Mouse (Mus musculus) gastrocnemius, postnatal 4 days (tissue): Measurements from ENCODE around the gene Fyb2. TPM values are rescaled to one million over a fixed set of nuclear protein-coding genes. Genes with fewer than 3 reads are reported as not detected.

Source experiments
- DNase-seq, 2 experiments: peaks; one replicate each; pipeline ENCODE4 v3.0.0; 2021 to 2022; ENCODE audit warnings: low spot score in 2 of 2, mixed read lengths in 2 of 2
- long read RNA-seq, 2 experiments: library from polyadenylated mRNA; stranded (forward); transcript quantifications; one replicate each; pipeline ENCODE4 v2.0.0; 2021
- total RNA-seq, 2 experiments: library from RNA; stranded (reverse); gene quantifications; 2 replicates each; pipeline ENCODE4 v1.2.3; 2021

The Fyb2 gene
- total RNA-seq, result under 1 TPM; 0.13 to 0.22 TPM
- long read RNA-seq, experiment 1, result 0 reads
- long read RNA-seq, experiment 2, result 0 reads

DNA sequence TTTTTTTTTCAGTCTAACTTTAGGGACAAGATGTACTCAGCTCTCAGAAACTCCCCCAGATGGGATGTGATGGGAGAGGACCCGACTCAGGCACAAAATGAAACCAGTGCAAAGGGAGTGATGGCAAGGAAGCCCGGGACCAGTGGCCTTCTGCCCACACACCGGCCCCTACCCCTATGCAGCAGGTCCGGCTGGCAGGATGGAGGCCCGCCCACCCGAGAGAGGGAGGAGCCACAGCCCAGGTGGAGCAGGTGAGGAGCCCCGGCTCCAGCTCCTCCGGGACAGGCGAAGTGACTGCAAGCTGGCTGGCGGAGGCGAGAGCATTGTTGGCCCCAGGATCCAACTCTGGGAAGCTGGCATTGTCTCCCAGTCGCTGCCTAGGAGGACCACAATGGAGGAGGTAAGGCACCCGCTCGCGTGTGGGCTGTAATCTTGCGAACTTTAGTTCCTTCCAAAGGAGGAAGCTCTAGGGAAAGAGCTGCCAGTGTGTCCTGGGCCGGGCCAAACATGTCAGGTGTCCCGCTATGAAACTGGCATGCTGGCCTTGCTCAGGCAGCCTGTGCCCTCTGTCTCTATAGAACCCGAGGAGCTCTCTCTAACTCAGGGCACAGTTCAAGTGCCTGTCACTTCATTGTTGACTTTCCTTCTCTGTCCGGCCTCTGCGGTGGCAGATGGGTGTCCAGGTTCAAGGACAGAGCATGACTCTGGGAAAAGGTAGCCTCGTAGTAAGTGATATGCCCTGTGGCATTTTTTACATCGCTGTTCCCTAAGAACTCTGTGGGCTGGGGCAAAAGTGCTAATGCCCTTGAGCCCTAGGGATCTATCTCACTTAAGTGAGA lies at the start of gene Fyb2:
TSS of gene Fyb2 (plus strand) at position 166 of the 839 bp plus-strand sequence.
- DNase-seq, result no peak

- no peak for DNase-seq
Observed at GRCm38 (mm10) chr4:104864397-104864796, 48.9 kb upstream of the Fyb2 start.

DNA sequence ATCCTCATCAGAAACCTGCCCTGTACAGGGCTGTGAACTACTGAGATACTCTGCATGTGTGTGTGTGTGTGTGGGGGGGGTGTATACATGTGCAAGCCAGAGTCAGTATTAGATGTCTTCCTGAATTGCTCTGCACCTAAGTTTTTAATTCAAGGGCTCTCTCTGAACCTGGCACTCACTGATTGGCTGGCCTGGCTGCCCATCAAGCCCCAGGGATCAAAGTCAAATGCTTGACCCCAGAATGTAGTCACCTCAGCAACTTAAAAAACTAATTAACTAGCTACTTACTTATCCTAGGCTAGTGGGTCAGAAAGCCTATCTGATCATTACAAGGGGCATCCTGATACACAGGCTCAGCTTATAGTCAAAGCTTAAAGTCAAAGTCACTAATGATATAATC lies 43.7 kb upstream of the Fyb2 start:
- no peak for DNase-seq

DNA sequence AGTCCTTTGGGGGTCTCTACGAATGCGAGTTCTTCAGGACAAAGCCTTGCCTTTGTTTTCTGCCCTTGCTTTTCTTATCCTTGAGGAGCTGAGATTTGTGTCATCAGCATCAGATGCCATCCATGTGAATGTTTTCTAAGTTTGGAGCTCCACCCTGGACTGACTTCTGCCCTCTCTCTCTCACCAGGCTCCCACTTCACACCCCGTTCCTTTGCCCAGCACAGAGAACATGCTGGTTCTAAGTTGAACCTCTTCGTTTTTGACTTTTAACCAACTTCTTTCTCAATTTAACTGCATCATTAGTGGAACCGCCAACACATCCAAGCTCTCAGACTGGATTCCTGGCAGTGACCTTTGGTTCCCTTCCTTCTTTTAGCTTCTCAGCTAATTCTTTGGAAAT lies 43.1 kb upstream of the Fyb2 start:
- DNase-seq, result no peak

DNA sequence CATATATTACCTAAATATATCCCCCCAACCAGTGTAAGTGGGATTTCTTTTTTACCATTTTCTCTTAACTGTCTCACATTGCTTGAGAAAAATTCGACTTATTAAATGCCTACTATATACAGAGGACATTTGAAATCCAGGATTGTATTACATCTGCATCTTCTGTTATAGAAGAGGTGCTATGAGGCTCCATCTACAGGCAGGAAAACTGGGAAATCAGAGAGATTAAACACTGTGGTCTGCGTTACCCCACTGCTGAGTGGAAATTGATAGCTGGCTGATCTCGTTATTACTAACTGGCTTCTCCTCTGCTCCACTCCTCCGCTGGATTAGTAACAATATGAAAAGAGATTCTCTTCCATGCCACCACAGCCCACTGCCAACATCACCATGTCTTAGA lies 37.4 kb upstream of the Fyb2 start:
- no peak for DNase-seq

GRCm38 (mm10) chr4:104876323-104876722 lies 36.9 kb upstream of the Fyb2 start, which contains the start of gene C8a:
Gene C8a, minus strand, starts transcription at chr4:104876398.
- no peak for DNase-seq

GRCm38 (mm10) chr4:104887486-104887885 lies 25.8 kb upstream of the Fyb2 start:
- no peak for DNase-seq

DNA sequence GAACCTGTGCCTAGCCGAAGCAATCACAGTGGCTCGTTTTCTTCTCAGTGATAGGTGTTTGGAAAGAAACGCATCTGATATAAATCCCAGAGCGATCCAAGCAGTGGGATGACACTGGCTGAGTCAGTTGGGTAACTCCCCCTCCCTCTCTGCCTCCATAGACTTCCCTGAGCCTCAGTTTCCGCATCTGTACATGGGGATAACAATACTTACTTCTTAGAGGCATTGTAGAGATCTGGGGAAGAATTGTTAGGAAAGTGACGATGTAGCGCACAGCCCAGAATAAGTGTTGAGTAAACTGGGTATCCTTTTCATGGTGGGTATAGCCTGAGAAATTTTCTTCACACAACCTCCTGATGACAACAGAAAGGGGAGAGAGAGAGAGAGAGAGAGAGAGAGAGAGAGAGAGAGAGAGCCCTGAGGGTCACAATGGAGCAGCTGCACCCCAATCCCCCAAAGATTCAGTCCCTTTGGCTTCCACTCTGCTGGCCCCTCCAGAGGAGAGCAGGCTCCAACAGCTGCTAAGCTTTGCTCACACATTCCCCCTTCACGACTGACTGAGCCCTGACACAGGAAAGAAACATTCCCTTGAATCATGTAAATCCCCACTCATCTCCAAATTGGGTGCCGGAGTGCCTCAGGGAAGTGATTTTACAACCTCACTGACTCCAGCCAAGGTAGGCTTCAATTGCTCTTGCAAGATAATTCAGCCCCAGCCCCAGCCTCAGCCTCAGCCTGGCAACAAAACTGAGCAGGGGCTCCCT lies 24.6 kb upstream of the Fyb2 start:
- no peak for DNase-seq

GRCm38 (mm10) chr4:104891708-104892107 lies 21.5 kb upstream of the Fyb2 start:
- DNase-seq, result no peak

DNA sequence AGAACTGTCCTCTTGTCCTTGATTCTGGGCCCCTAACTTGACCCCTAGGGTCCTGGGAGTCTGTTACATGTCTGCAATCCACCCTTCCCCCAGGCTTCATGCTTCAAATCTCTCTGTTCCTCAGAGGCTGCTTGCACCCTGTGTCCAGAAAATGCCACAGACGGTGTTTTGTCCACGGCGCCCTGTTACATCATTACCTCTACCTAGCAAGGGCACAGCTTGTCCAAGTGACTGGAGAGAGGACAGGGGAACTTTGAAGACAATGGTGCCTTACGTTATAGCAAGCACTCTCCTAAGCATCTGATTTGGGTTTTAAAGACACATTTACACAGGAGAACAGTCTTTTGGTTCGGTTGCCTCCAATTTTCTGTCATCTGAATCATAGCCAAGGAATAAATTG lies 19.7 kb upstream of the Fyb2 start:
- DNase-seq, result no peak

DNA sequence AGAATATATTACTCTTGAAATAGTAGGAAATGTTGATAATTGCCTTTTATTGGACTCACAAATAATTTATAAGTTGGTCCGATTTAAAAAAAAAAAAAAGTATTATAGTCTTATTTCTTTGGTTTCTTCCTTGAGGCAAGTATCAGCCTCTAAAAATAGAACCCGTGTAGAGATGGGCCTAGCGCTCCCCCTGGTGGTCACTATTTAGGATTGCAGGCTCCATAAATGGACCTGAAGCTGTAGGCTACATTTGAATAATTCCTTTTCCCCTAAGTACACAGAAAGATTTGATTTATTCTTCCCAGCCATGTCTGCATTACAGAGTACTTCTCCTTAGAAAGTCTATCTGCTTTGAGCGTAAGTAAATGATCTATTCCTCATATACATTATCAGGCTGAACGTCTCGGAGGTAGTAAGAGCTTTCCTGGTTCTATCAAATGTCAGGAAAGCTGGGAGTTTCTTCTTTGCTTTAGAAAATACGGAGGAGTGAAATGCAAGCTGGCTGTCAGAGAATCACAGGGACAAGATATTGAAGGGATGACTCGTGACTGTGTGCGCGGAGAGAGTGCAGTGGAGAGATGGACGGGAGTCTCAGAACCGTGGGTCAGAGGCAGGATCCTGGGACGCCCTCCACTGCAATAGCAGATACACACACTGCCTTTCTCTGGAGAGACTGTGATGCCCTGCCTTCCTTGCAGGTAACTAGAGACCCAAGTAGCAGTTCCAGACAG lies 19.1 kb upstream of the Fyb2 start:
- peak in 1 of 2 experiments; percentile 27 for DNase-seq

DNA sequence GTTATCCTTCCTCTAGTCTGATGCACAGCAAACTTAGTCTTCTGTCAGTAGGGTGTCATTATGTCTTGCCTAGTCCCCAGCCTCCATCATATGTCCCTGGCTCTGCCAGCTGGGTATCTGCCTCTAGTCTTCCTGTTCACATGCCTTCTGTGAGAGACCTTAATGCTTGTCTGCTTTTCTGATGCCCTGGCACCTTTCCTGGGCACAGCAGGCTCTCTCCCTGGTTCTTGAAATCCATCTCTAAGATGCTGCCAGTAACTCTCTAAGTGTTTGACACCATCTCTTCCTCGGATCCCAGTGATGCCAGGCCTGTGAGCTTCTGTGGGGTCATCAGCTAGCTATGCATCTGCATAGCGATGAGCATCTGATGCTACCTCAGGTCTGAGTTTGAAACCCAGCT lies 10.4 kb upstream of the Fyb2 start:
- no peak for DNase-seq

GRCm38 (mm10) chr4:104905049-104905448 lies 8.2 kb upstream of the Fyb2 start:
- DNase-seq, result no peak

DNA sequence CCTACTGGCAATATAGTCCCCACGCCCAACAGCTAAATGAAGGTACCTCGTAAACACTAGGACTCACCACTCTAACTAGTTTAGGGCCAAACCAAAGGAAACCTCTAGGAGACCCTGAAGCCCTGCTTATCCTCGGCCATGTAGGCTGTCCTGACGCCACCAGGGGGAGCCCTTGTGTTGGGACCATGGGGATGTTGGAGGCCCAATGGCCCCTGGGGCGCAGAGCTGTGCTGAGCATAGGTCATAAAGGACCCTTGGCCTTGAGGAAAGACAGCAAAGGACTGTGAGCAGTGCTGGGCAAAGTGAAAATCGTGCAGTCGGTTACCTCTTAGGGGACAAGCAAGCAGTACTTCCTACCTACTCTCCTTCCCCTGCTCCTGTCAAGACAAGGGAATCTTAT lies 1.6 kb upstream of the Fyb2 start:
- DNase-seq, result peak; percentile 48 to 78

DNA sequence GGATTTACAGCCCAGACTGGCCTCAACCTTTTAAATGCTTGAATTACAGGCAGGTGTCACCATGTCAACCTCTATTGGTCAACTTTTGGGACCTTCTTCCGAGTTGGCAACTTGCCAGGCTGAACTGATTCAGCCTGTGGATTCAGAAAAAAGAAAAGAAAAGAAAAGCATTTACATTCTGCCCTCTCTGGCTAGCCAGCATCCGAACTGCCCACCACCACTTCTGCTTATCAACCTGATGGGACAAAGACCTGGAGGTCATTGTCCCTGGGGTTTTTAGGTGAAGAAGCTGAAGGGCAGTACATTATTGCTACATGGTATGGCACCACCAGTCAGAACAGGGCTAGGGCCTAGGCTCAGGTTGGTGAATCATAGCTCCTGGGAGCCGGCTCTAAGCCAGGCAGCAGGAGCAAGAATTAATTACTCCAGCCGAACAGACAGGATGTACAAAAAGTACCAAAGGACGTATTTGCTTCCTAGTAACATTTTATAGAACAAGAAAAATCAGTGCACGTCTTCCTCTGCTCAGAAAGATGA lies 1.5 kb downstream of the Fyb2 start:
- no peak for DNase-seq

DNA sequence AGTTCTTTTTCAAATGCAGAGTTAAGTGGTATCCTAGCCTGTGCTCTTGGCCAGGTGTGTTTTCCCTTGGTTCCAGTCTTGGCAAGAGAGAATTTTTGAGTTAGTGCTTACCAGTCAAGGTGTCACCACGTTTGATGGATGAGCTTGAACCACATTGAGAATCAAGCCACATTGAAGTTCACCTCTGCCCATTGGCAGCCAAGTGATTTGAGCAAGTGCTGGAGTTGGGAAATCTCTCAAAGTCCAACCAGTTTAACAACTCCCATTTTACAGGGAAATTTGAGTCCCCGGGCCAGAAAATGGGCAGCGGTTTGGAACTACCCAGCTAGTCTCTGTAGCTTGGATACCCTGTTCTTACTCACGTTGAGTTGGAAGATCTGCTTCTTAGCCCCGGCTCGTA lies 4.8 kb downstream of the Fyb2 start:
- no peak for DNase-seq

DNA sequence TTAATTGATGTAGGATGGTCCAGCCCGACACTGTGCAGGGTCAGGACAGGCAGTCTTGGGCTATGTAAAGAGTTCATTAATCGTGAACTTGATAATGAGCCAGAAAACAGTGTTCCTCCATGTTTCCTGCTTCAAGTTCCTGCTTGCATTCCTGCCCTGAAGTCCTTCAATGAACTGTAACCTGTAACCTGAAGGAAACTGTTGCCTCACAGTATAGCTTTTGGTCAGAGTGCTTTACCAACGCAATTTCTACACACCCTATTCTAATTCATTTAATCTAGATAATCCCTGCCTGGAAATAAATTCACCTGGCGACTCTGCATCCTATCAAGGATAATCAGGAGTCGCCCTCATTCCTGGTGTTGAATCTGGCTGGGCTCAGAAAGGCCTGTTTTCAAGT lies 12.1 kb downstream of the Fyb2 start:
- DNase-seq, result no peak

DNA sequence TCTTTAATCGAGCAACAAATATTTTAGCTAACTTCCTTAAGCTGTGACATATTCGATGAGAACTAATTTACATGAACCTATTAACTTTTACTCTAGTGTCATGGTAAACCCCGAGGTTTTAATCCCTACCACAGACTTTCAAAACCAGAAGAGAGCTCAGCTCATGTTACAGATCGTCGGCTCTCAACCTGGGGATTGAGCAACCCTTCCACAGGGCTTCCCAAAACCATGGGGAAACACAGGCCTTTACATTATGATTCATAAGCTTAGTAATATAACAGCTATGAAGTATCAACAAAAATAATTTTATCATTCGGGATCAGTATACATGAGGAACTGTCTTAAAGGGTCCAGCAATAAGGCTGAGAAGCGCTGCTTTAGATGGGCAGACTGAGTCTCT lies 15.9 kb downstream of the Fyb2 start:
- DNase-seq, result no peak

GRCm38 (mm10) chr4:104933620-104934019 lies 20.4 kb downstream of the Fyb2 start:
- no peak for DNase-seq

- no peak for DNase-seq
Observed at GRCm38 (mm10) chr4:104934997-104935396, 21.7 kb downstream of the Fyb2 start.

DNA sequence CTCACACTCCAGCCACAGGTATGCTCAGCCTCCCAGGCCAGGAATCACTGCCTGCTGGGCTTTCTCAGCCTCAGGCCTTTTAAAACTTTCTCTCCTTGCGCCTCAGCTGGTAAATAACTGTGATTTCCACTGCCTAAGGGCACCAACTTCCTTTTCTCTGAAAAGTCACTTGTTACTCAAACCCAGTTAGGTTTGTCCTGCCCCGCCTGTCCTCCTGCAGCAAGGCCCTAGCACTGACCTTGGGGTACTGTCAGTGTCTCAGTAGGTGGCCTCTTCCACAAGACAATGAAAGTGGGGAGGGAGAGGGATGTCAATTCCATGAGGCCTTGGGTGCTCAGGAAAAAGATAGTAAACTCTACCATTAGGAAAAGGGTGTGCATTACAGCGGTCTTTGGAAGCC lies 22.2 kb downstream of the Fyb2 start:
- DNase-seq, result no peak
